11 mouse cellular contexts compared by ENCODE assay signal in the genomic region with DNA sequence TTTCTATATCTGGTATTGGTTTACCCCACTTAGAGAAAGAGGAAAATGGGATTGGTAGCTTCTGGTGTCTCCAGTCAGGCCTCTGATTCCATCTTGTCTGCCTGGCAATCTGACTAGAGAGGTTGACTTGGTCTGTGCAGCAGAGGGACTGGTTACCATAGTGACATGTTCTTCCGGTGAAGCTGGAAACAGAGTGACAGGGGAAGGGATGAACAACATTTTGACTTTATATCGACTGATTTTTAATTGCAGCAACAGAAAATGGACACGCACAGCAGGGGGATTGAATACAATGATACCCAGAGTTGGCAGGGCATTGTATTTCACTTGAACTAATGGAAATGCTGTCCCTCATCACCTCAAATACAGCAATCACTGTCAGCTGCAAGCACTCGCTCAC. TPM values are rescaled to one million over a fixed set of nuclear protein-coding genes. Genes with fewer than 3 reads are reported as not detected.
DNase-seq lines count a peak whose midpoint lies in the region; ATAC-seq and TF ChIP-seq lines count a peak whose summit lies in the region.
"Had no signal": no experiment of that assay in that cellular context is flagged by ENCODE, and none has a peak within 500 bp of the region (broad histone marks: within the 10 kb centered on the region; RNA-seq: fewer than 3 reads in every experiment).

No protein-coding gene starts in this region.

- H3K36me3 ChIP-seq in forebrain, embryonic 13.5 days (ENCODE audit: poor library complexity, severe bottlenecking) = peaks cover 3% of the 10 kb centered on the region; the same call in 1 of the 2 replicates
- no peaks in the 10 kb centered on the region for H3K36me3 ChIP-seq in hindbrain, postnatal 0 days (ENCODE audit: insufficient read depth, low read length)
- no peaks in the 10 kb centered on the region for H3K36me3 ChIP-seq in neural tube, embryonic 11.5 days (ENCODE audit: control insufficient read depth, insufficient read depth, low read length)
- H3K36me3 ChIP-seq: liver, embryonic 15.5 days had no signal

- peaks cover 30% of the 10 kb centered on the region for H3K4me1 ChIP-seq in forebrain, embryonic 13.5 days
- H3K4me1 ChIP-seq in hindbrain, postnatal 0 days (ENCODE audit: insufficient read depth, low read length) = peaks cover 3% of the 10 kb centered on the region; the same call in 1 of the 2 replicates
- peaks cover 2% of the 10 kb centered on the region; the same call in 1 of the 2 replicates for H3K4me1 ChIP-seq in neural tube, embryonic 11.5 days (ENCODE audit: control insufficient read depth, insufficient read depth, low read length)

- ATAC-seq in forebrain, embryonic 13.5 days = no peak
- ATAC-seq in hindbrain, postnatal 0 days = no peak
- no peak for ATAC-seq in neural tube, embryonic 11.5 days (ENCODE audit: insufficient read depth, low FRiP score, low TSS enrichment)
- no peak for ATAC-seq in monocyte, adult 5-6 weeks (replicated peaks; ENCODE audit: insufficient number of reproducible peaks, low FRiP score, low TSS enrichment, poor library complexity, severe bottlenecking)

- no peak for TF ChIP-seq CTCF in layer of hippocampus, adult 2 months (conservative IDR thresholded peaks at IDR 0.05)
- TF ChIP-seq CTCF in hindbrain, postnatal 0 days (IDR thresholded peaks at IDR 0.05; ENCODE audit: low read depth) = no peak

- peak overlapping the region; percentile 93 for H3K4me2 ChIP-seq in forebrain, embryonic 13.5 days
- H3K4me2 ChIP-seq in hindbrain, postnatal 0 days (ENCODE audit: low read depth, low read length) = peak overlapping the region; percentile 77
- no peak overlapping the region for H3K4me2 ChIP-seq in neural tube, embryonic 11.5 days (ENCODE audit: low read depth)
- H3K4me2 ChIP-seq: liver, embryonic 15.5 days had no signal

- no peaks in the 10 kb centered on the region for H3K9me3 ChIP-seq in forebrain, embryonic 13.5 days (replicated peaks)
- H3K9me3 ChIP-seq in hindbrain, postnatal 0 days (ENCODE audit: low read length) = no peaks in the 10 kb centered on the region
- H3K9me3 ChIP-seq in neural tube, embryonic 11.5 days (ENCODE audit: control insufficient read depth, low read length) = no peaks in the 10 kb centered on the region
- H3K9me3 ChIP-seq: liver, embryonic 15.5 days had no signal

- H3K27me3 ChIP-seq in forebrain, embryonic 13.5 days = no peaks in the 10 kb centered on the region
- no peaks in the 10 kb centered on the region for H3K27me3 ChIP-seq in hindbrain, postnatal 0 days (ENCODE audit: insufficient read depth, low read length)
- H3K27me3 ChIP-seq in neural tube, embryonic 11.5 days (ENCODE audit: control insufficient read depth, insufficient read depth, low read length) = peaks cover 8% of the 10 kb centered on the region; the same call in 1 of the 2 replicates

- peak overlapping the region; percentile 17; the same call in 1 of the 2 replicates for H3K9ac ChIP-seq in forebrain, embryonic 13.5 days
- peak overlapping the region; percentile 37; the same call in 1 of the 2 replicates for H3K9ac ChIP-seq in hindbrain, postnatal 0 days (replicated peaks; ENCODE audit: low read length)
- no peak overlapping the region for H3K9ac ChIP-seq in neural tube, embryonic 11.5 days (ENCODE audit: low read length)
- H3K9ac ChIP-seq: liver, embryonic 15.5 days had no signal

- peak in 1 of 2 experiments; percentile 14 for DNase-seq in layer of hippocampus, adult 2 months (ENCODE audit: low spot score in 2 of 2)
- DNase-seq in layer of hippocampus, adult 9-10 months (ENCODE audit: low spot score) = no peak
- peak; percentile 76 for DNase-seq in hindbrain, postnatal 0 days (ENCODE audit: low spot score)
- DNase-seq in neural tube, embryonic 11.5 days (ENCODE audit: low spot score) = peak; percentile 45
- no peak for DNase-seq in heart, postnatal 10 days
- no peak for DNase-seq in frontal cortex, postnatal 25 days (ENCODE audit: low spot score in 2 of 2)
- DNase-seq: kidney, adult 9 months had no signal

- 34% methylated on average over 4 of the region's 4 CpGs for WGBS in forebrain, embryonic 13.5 days
- 9% methylated on average over 4 of the region's 4 CpGs for WGBS in hindbrain, postnatal 0 days
- 39% methylated on average over 4 of the region's 4 CpGs for WGBS in neural tube, embryonic 11.5 days

- peak overlapping the region; percentile 47; the same call in 1 of the 2 replicates for H3K27ac ChIP-seq in layer of hippocampus, adult 2 months
- peak overlapping the region; percentile 12; the same call in 1 of the 2 replicates for H3K27ac ChIP-seq in forebrain, embryonic 13.5 days
- no peak overlapping the region for H3K27ac ChIP-seq in hindbrain, postnatal 0 days
- H3K27ac ChIP-seq in neural tube, embryonic 11.5 days (ENCODE audit: low read depth, low read length) = no peak overlapping the region
- H3K27ac ChIP-seq: liver, embryonic 15.5 days had no signal

- H3K4me3 ChIP-seq in layer of hippocampus, adult 2 months = peak overlapping the region; percentile 86
- peak overlapping the region; percentile 83 for H3K4me3 ChIP-seq in forebrain, embryonic 13.5 days
- peak overlapping the region; percentile 82 for H3K4me3 ChIP-seq in hindbrain, postnatal 0 days (ENCODE audit: low read length)
- H3K4me3 ChIP-seq in neural tube, embryonic 11.5 days (ENCODE audit: low read depth, low read length) = no peak overlapping the region
- H3K4me3 ChIP-seq: liver, embryonic 15.5 days had no signal

- intact Hi-C loops in heart, postnatal 10 days (cut with DNase I) = no loop called here

RNA-seq across cellular contexts. Expression of a gene that starts 2.1 kb away (rescaled TPM):
- total RNA-seq in layer of hippocampus, adult 2 months (2021) = 100 to 1,000 TPM; 169 to 170 TPM
- polyA plus RNA-seq in forebrain, embryonic 13.5 days (2015; fragmentation: Nextera tagmentation; extraction: Ambion mirVana) = 16.4 and 21.1 TPM in 2 replicates
- total RNA-seq in hindbrain, postnatal 0 days (2014; rRNA removed) = 127 and 146 TPM in 2 replicates
- polyA plus RNA-seq in hindbrain, postnatal 0 days (2015; fragmentation: Nextera tagmentation; extraction: Ambion mirVana) = 29.8 and 31.4 TPM in 2 replicates
- 7.3 and 8.5 TPM in 2 replicates for polyA plus RNA-seq in neural tube, embryonic 11.5 days (2014; fragmentation: Nextera tagmentation; extraction: Ambion mirVana)
- not detected in 3 replicates for total RNA-seq in monocyte, adult 5-6 weeks (2017)
- under 1 TPM; 0.52 to 0.55 TPM for total RNA-seq in heart, postnatal 10 days (2021)
- total RNA-seq: megakaryocyte-erythroid progenitor cell, adult 5-6 weeks had no signal
- polyA plus RNA-seq: liver, embryonic 15.5 days had no signal

Comparison
In these comparisons a context has a peak if more than half of its experiments do, and no peak if none do; other contexts are left out.
1. DNase-seq: peak in hindbrain, postnatal 0 days (single experiment) and neural tube, embryonic 11.5 days (single experiment); none in layer of hippocampus, adult 9-10 months (single experiment), heart, postnatal 10 days (0 of 2) and frontal cortex, postnatal 25 days (0 of 2).
2. H3K27ac ChIP-seq: peak in layer of hippocampus, adult 2 months (single experiment) and forebrain, embryonic 13.5 days (single experiment); none in hindbrain, postnatal 0 days (single experiment) and neural tube, embryonic 11.5 days (single experiment).
3. RNA of a gene that starts 2.1 kb away (total RNA-seq): 169 to 170 TPM in layer of hippocampus, adult 2 months and 127 to 146 TPM in hindbrain, postnatal 0 days; 0.52 to 0.55 TPM in heart, postnatal 10 days and not detected in monocyte, adult 5-6 weeks; every median in the first group is over 10 times any median in the second.